Mouse (Mus musculus): Measurements from ENCODE around the gene Hsdl2. TPM values are rescaled to one million over a fixed set of nuclear protein-coding genes. Genes with fewer than 3 reads are reported as not detected.

Hsdl2 gene
- polyA plus RNA-seq, 1 experiment from 2014 or later, result 31.6 TPM

DNA sequence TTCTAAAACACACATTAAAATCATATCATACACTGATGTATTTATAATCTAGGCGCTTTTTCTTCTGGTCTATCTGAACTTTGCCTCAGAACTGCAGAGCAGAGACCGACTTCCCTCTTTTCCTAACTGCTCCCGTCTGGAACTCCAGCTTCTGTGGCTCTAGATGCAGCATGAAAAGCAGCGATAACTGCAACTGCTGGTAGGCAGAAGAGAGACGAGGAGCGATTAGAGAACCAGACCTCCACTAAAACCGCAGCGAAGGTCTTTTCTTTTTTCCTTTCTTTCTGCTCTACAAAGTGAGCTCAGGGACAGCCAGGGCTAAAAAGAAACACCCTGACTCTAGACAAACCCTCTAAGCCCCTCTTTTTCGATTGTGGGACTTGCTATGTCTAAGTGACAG, 48.8 kb downstream of the Hsdl2 start:
- no peaks in the 10 kb centered on the region for H3K9me3 ChIP-seq
- WGBS, result 36% methylated on average over 9 of the region's 9 CpGs
- no peak overlapping the region for H3K9ac ChIP-seq (replicated peaks)
- ATAC-seq, result no peak
- H3K4me1 ChIP-seq (replicated peaks), result peaks cover 64% of the 10 kb centered on the region
- no peaks in the 10 kb centered on the region for H3K36me3 ChIP-seq
- H3K4me3 ChIP-seq (replicated peaks), result no peak overlapping the region
- no peak overlapping the region for H3K27ac ChIP-seq
- no peak overlapping the region for H3K4me2 ChIP-seq (replicated peaks)
- H3K27me3 ChIP-seq, result no peaks in the 10 kb centered on the region

DNA sequence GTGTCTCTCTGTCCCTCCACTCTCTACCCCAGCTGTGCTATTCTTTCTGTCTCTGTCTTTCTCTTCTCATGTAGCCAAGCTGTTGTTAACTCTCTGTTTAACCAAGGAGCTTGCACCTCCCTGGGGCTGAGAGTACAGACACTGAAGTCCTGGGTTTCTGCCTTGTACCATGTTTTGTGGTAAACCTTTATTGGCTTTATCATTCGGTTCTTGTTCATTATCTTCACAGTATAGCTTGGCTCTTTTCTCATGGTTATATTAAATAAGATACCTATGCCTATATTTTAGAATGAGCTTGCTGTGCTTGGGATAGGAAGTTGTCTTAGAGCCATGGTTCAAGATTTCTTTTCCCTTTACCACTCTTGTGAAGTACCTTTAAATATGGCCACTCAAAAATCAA, 53.2 kb downstream of the Hsdl2 start:
- peaks cover 51% of the 10 kb centered on the region for H3K4me1 ChIP-seq (replicated peaks)
- WGBS, result 65% methylated on average over 1 of the region's 1 CpGs
- no peaks in the 10 kb centered on the region for H3K9me3 ChIP-seq
- no peaks in the 10 kb centered on the region for H3K27me3 ChIP-seq
- H3K9ac ChIP-seq (replicated peaks), result no peak overlapping the region
- H3K4me3 ChIP-seq (replicated peaks), result no peak overlapping the region
- no peak overlapping the region for H3K27ac ChIP-seq
- no peak for ATAC-seq
- H3K36me3 ChIP-seq, result no peaks in the 10 kb centered on the region
- H3K4me2 ChIP-seq (replicated peaks), result no peak overlapping the region

DNA sequence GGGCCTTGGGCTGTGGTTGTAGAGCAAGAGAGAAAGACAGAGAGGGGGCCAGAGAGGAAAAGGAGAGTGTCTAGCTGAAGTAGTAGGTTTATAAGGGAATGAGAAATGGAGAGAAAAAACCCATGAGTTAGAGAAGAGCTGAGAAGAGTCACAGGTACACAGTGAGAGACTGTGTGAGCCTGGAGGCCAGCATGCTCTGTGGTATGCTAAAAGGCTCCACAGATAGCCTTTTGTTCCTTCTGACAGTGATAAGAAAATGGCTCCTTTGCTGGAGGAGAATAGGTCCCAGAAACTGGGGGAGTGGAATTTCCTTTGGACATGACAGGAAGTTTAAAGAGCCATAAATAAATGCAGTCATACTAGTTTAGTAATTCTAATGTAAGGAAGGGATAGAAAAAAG, 57.8 kb downstream of the Hsdl2 start:
- no peak overlapping the region for H3K27ac ChIP-seq
- ATAC-seq, result no peak
- no peaks in the 10 kb centered on the region for H3K9me3 ChIP-seq
- H3K4me2 ChIP-seq (replicated peaks), result no peak overlapping the region
- no peak overlapping the region for H3K4me3 ChIP-seq (replicated peaks)
- no peak overlapping the region for H3K9ac ChIP-seq (replicated peaks)
- peaks cover 38% of the 10 kb centered on the region for H3K4me1 ChIP-seq (replicated peaks)
- no peaks in the 10 kb centered on the region for H3K27me3 ChIP-seq
- H3K36me3 ChIP-seq, result no peaks in the 10 kb centered on the region

DNA sequence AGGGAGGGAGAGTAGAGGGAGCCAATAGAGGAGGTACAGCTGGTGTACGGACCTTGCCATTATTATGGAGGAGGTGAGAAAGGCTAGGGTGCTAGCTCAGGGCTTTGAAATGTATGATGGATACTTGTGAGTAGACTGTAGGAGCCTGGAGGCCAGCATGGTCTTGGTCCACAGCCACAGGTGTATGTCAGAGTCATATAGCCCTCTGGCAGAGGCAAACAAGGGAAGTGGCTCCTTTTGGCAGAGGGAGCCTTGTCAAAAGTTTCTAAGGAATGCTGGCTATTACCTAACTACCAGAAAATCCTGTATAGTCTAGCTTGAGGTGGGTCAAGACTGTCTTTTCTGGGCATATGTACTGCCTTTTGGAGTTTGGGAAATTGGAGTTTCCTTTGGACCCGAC, 59.4 kb downstream of the Hsdl2 start:
- no peak overlapping the region for H3K4me3 ChIP-seq (replicated peaks)
- 87% methylated on average over 2 of the region's 2 CpGs for WGBS
- no peak for ATAC-seq

DNA sequence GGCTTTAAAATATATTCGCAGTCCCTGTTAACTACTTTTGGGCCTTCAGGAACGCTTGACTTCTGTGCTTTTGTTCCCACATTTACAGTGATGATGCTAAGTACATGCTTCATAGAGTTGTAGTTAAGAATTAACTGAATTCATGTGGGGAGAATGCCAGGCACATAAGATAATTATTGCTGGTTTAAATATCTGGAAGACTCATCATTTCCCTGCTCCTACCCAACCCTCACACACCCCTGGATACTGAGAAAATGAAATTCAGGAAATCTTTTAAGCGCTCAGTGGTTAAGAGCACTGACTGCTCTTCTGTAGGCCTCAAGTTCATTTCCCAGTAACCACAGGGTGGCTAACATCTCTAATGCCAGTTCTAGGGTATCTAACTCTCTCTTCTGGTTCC, 60.7 kb downstream of the Hsdl2 start:
- no peaks in the 10 kb centered on the region for H3K36me3 ChIP-seq
- ATAC-seq, result no peak
- no peak overlapping the region for H3K4me3 ChIP-seq (replicated peaks)
- H3K9ac ChIP-seq (replicated peaks), result no peak overlapping the region
- H3K4me2 ChIP-seq (replicated peaks), result no peak overlapping the region
- H3K27ac ChIP-seq, result no peak overlapping the region
- WGBS, result 90% methylated on average over 3 of the region's 3 CpGs
- peaks cover 32% of the 10 kb centered on the region for H3K4me1 ChIP-seq (replicated peaks)
- no peaks in the 10 kb centered on the region for H3K27me3 ChIP-seq
- H3K9me3 ChIP-seq, result no peaks in the 10 kb centered on the region

More for the DNA sequence above, 59.4 kb downstream of the Hsdl2 start:
- Histone ChIP-seq H3K36me3 (no peaks in the 10 kb centered on the region), H3K4me1 (replicated peaks) (peaks cover 35% of the 10 kb centered on the region), H3K27ac (no peak overlapping the region), H3K9ac (replicated peaks) (no peak overlapping the region), H3K27me3 (no peaks in the 10 kb centered on the region), H3K9me3 (no peaks in the 10 kb centered on the region), H3K4me2 (replicated peaks) (no peak overlapping the region)

DNA sequence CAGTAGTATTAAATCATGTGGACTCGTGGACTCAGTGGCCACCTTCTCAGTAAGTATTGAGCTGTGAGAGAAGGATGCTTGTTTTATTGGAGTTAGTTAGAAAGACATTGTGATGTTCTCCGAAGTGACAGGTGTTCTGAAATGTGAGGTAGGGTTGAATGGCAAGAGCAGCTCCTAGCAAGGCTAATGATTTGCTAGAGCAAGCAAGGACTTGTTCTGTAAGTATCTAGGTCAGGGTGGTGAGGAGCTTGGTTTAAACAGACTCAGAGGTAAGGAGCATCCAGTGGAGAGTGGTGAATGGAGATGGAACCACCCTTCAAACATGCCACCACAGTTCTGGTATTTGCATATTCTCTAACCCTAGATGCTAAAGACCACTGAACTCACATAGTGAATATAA, 61.3 kb downstream of the Hsdl2 start:
- Histone ChIP-seq H3K4me1 (replicated peaks) (peaks cover 32% of the 10 kb centered on the region), H3K4me2 (replicated peaks) (no peak overlapping the region), H3K9ac (replicated peaks) (no peak overlapping the region), H3K4me3 (replicated peaks) (no peak overlapping the region), H3K27ac (no peak overlapping the region), H3K36me3 (no peaks in the 10 kb centered on the region), H3K27me3 (no peaks in the 10 kb centered on the region), H3K9me3 (no peaks in the 10 kb centered on the region)
- no peak for ATAC-seq
- WGBS, result 89% methylated on average over 2 of the region's 2 CpGs

DNA sequence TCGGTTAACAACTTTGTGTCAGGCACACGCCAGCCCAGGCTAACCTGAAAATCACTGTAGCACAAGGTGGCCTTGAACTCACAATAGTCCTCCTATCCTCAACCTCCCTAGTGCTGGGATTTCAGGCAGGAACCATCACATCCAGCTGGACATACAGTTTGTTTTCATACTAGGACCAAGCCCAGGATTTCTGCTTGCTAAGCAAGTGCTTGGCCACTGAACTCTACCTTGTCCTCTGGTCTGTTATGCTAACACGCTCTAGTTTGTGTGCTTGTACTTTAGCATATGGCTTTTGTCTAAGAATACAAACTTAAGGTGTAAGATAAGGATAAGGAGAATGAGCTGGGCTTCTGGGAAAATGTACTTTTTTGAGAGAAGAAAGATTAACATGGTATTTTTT, 63.1 kb downstream of the Hsdl2 start:
- Histone ChIP-seq H3K9ac (replicated peaks) (no peak overlapping the region), H3K4me3 (replicated peaks) (no peak overlapping the region), H3K27ac (peak overlapping the region; percentile 39; the same call in 1 of the 2 replicates), H3K36me3 (no peaks in the 10 kb centered on the region), H3K4me2 (replicated peaks) (no peak overlapping the region), H3K27me3 (no peaks in the 10 kb centered on the region), H3K4me1 (replicated peaks) (peaks cover 28% of the 10 kb centered on the region), H3K9me3 (no peaks in the 10 kb centered on the region)
- WGBS, result 95% methylated on average over 3 of the region's 3 CpGs
- no peak for ATAC-seq

DNA sequence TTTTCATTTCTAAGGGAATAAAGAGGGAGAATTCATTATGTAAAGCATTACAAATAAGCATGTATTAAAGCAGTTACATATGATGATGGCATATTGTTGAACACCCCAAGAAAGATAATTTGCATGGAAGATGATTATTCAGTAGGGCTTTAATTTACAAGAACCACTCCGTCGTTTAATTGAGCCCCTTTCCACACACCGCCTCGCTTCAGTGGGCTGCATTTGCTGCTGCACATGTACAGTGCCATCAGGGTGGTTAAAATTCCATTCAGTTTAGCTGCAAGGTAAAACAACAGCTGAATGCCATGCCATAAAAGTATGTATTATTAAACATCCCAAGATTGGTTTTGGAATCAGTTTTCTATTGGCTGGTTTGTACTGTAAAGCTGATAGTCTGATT, 63.6 kb downstream of the Hsdl2 start:
- Histone ChIP-seq H3K4me2 (replicated peaks) (no peak overlapping the region), H3K27me3 (no peaks in the 10 kb centered on the region), H3K4me3 (replicated peaks) (no peak overlapping the region), H3K27ac (peak overlapping the region; percentile 39; the same call in 1 of the 2 replicates), H3K9me3 (no peaks in the 10 kb centered on the region), H3K36me3 (no peaks in the 10 kb centered on the region), H3K4me1 (replicated peaks) (peaks cover 28% of the 10 kb centered on the region), H3K9ac (replicated peaks) (no peak overlapping the region)
- WGBS, result 46% methylated on average over 4 of the region's 4 CpGs
- ATAC-seq, result peak; percentile 73

DNA sequence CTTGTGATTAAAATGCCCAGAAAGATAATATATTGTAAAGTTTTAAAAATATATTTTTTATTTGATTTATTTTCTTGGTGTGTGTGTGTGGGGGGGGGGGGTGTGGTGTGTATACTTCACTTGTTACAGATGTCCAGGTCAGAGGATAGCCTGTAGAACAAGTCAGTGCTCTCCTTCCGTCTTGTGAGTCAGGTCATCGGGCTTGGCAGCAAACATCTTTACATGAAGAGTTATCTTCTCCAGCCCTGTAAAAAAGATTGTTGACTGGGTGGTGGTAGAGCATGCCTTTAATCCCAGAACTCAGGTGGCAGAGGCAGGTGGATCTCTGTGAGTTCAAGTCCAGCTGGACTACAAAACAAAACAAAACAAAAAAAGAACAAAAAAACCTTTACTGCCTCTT, 64.2 kb downstream of the Hsdl2 start:
- no peak overlapping the region for H3K4me2 ChIP-seq (replicated peaks)
- no peaks in the 10 kb centered on the region for H3K36me3 ChIP-seq
- H3K4me3 ChIP-seq (replicated peaks), result no peak overlapping the region
- no peaks in the 10 kb centered on the region for H3K9me3 ChIP-seq
- peaks cover 28% of the 10 kb centered on the region for H3K4me1 ChIP-seq (replicated peaks)
- H3K27ac ChIP-seq, result no peak overlapping the region
- no peak for ATAC-seq
- whole genome bisulfite sequencing, result 92% methylated on average over 2 of the region's 2 CpGs
- no peak overlapping the region for H3K9ac ChIP-seq (replicated peaks)
- H3K27me3 ChIP-seq, result no peaks in the 10 kb centered on the region

DNA sequence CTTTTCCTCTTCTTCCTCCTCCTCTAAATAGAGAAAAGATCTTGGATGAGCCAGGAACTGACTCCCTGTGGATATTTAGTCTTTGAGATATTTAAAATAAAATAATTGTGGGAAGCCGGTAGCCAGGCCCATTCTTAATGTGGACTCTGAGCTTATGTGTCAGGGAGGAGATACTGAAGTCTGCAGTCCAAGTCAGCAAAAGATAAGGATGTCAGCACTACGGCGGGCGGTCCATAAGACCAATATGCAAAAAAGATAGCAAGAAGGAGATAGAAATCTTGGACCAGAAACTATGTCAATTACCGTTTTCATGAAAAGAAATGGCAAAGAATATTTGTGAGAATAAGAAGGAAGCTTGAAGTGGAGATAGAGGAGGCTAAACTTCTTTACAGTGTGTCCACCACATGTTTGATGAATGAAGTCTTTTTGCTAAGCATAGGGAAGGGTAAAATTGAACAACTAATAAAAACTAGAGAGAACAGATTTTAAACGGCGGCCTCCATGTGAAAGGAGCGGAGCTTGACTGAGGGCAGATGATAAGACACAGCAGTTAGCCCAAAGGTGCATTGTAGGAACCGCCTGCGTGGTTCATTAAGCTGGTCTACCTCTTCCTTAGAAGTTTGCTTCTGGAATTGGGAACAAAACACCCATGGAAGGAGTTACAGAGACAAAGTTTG, 64.8 kb downstream of the Hsdl2 start:
- ATAC-seq, result no peak
- Histone ChIP-seq H3K27me3 (no peaks in the 10 kb centered on the region), H3K4me3 (replicated peaks) (no peak overlapping the region), H3K4me2 (replicated peaks) (no peak overlapping the region), H3K9me3 (no peaks in the 10 kb centered on the region), H3K36me3 (no peaks in the 10 kb centered on the region), H3K27ac (no peak overlapping the region), H3K9ac (replicated peaks) (no peak overlapping the region), H3K4me1 (replicated peaks) (peaks cover 28% of the 10 kb centered on the region)
- WGBS, result 94% methylated on average over 10 of the region's 10 CpGs

DNA sequence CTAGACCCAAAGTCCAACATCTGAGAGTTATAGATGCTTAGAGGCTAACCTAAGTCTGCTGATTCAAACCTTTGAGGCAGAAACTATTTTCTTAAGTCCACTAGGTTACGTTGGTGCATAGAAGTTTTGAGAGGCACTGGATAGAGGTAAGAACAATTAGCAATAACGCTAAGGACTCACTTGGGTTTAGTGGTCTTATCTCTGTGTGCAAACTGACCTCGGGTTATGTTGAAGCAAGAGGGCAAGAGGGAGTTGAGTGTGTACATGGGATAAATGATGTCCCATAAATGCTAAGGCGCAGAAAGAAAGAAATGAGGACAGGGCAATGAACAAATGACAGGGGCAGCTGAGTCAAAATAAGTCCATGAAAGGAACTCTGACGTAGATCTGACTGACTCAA, 67.8 kb downstream of the Hsdl2 start:
- no peak for ATAC-seq
- Histone ChIP-seq H3K4me2 (replicated peaks) (no peak overlapping the region), H3K27ac (no peak overlapping the region), H3K9me3 (no peaks in the 10 kb centered on the region), H3K9ac (replicated peaks) (no peak overlapping the region), H3K4me3 (replicated peaks) (no peak overlapping the region), H3K36me3 (no peaks in the 10 kb centered on the region), H3K4me1 (replicated peaks) (peaks cover 7% of the 10 kb centered on the region), H3K27me3 (no peaks in the 10 kb centered on the region)
- WGBS, result 88% methylated on average over 5 of the region's 5 CpGs

DNA sequence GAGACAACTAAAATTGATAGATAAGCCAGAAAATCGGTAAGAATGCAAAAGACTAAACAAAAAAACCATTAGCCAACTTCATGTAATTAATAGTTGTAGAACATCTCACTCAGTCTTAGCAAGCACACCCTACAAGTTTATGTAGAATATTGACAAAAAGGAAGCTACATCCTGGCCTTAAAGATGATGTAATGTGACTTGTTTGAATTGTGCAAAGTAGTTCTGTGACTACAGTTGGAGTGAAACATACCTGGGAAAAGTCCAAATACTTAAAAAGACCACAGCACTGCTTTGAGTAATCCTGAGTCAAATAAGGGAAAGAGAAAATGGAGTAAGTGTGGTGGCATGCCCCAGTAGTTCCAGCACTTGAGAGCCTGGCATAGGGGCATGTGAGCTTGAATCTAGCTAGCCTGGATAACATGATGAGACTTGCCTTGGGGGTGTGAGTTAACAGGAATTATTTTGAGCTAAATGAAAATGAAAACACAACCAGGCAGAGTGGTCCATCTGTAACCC, 70.9 kb downstream of the Hsdl2 start:
- ATAC-seq, result no peak
- H3K9me3 ChIP-seq, result no peaks in the 10 kb centered on the region
- H3K4me3 ChIP-seq (replicated peaks), result no peak overlapping the region

DNA sequence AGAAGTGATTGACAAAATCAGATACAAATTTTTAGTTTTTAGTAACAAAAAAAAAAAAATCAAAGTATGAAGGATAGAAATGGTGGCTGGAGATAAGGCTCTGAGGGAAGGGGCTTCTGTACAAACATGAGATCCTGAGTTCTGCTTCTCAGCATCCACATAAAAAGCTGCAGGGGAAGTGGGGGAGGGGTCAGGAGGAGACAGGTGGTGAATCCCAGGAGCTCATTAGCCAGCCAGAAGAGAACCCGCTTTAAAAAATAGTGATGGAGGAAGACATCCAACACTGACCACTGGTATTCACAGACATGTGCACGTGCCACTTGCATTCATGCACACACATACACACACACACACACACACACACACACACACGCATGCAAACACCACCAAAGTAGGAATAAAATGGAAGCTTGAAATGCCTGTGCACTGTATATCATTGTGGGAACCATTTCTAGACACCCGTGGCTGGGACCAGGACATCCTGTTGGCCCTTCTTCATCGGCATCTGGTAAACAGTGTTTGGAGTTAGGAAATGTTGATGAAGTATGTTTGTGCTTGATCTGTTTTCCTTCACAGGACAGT, 74.8 kb downstream of the Hsdl2 start:
- no peaks in the 10 kb centered on the region for H3K27me3 ChIP-seq
- 75% methylated on average over 5 of the region's 5 CpGs for WGBS
- no peak overlapping the region for H3K9ac ChIP-seq (replicated peaks)
- H3K36me3 ChIP-seq, result no peaks in the 10 kb centered on the region
- H3K4me1 ChIP-seq (replicated peaks), result peaks cover 7% of the 10 kb centered on the region
- H3K4me2 ChIP-seq (replicated peaks), result no peak overlapping the region
- no peak for ATAC-seq
- H3K4me3 ChIP-seq (replicated peaks), result no peak overlapping the region
- no peak overlapping the region for H3K27ac ChIP-seq
- H3K9me3 ChIP-seq, result no peaks in the 10 kb centered on the region

More for the DNA sequence above, 70.9 kb downstream of the Hsdl2 start:
- Histone ChIP-seq H3K4me2 (replicated peaks) (no peak overlapping the region), H3K4me1 (replicated peaks) (peaks cover 7% of the 10 kb centered on the region), H3K27ac (no peak overlapping the region), H3K27me3 (no peaks in the 10 kb centered on the region), H3K9ac (replicated peaks) (no peak overlapping the region), H3K36me3 (no peaks in the 10 kb centered on the region)
- WGBS, result 100% methylated on average over 1 of the region's 1 CpGs

All from midbrain, embryonic 13.5 days (tissue).